8 mouse cellular contexts compared by ENCODE assay signal in the genomic region with DNA sequence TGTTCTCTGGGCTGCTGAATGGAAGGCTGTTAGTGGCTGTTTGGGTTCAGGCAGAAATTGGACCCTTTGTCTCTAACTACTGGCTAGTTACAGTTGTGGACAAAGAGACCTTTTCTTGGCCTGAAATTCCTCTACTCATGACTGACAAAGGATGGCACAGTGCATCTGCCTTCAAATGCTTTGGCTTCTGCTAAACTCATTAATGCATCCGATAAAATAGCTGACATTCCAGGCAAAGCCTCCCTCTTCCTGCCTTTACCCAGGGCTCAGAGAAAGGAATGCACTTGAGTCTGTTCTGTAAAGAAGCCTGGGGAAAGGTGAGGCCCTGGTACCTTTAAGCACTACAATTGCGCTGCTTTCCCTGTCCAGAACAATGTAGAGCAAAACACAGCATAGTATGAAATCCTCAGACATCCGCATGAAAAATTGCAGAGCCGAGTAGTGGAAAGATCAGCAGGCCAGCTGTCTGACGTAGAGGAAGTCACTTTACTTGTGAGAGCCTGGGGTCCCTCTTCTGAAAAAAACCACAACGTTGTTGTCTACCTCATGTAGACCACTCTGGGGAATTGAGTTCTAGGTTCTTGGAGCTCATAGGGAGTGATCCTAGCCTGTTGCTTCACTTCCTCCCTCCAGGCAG.
A peak's percentile ranks its signal among the peaks of the same experiment; 100 is the strongest.
DNase-seq lines count a peak whose midpoint lies in the region; ATAC-seq lines count a peak whose summit lies in the region.

No protein-coding gene starts in this region.

- peak; percentile 83 for ATAC-seq in frontal cortex, adult (ENCODE audit: low TSS enrichment)
- no peak for ATAC-seq in embryonic facial prominence, embryonic 12.5 days (ENCODE audit: insufficient number of reproducible peaks, insufficient read depth, low FRiP score, low TSS enrichment)
- no peak for ATAC-seq in inflammation-experienced regulatory T-cells, adult 6 months
- ATAC-seq in cerebellum, adult (ENCODE audit: insufficient number of reproducible peaks, low FRiP score, low TSS enrichment), result no peak

- intact Hi-C loops in left cerebral cortex, postnatal 10 days (cut with DNase I), result no loop called here

- H3K9me3 ChIP-seq in embryonic facial prominence, embryonic 12.5 days, result no peaks in the 10 kb centered on the region

- no peak overlapping the region for H3K9ac ChIP-seq in embryonic facial prominence, embryonic 12.5 days

- H3K4me1 ChIP-seq in embryonic facial prominence, embryonic 12.5 days, result peaks cover 12% of the 10 kb centered on the region; the same call in 1 of the 2 replicates

- H3K36me3 ChIP-seq in embryonic facial prominence, embryonic 12.5 days, result no peaks in the 10 kb centered on the region

- no peaks in the 10 kb centered on the region for H3K27me3 ChIP-seq in embryonic facial prominence, embryonic 12.5 days

- no peak overlapping the region for H3K4me3 ChIP-seq in embryonic facial prominence, embryonic 12.5 days

- peak overlapping the region; percentile 59 for H3K27ac ChIP-seq in embryonic facial prominence, embryonic 12.5 days

- no peak for DNase-seq in frontal cortex, postnatal 10 days (ENCODE audit: low spot score in 2 of 2)
- DNase-seq in left cerebral cortex, adult 9 months (ENCODE audit: low spot score in 2 of 2), result peak; percentile 8 to 21
- DNase-seq in left cerebral cortex, postnatal 10 days (ENCODE audit: extremely low spot score in 1 of 2, low spot score in 2 of 2), result no peak
- DNase-seq in lung, postnatal 36 days, result peak; percentile 41

- no peak overlapping the region for H3K4me2 ChIP-seq in embryonic facial prominence, embryonic 12.5 days (replicated peaks)

- 29% methylated on average over 6 of the region's 6 CpGs for WGBS in embryonic facial prominence, embryonic 12.5 days

Comparison
In these comparisons a context has a peak if more than half of its experiments do, and no peak if none do; other contexts are left out.
1. DNase-seq: peak in left cerebral cortex, adult 9 months (2 of 2) and lung, postnatal 36 days (single experiment); none in frontal cortex, postnatal 10 days (0 of 2) and left cerebral cortex, postnatal 10 days (0 of 2).